Mouse (Mus musculus) ES-Bruce4 (cell line): Measurements from ENCODE around the gene Ltf.

Source experiments
- CTCF ChIP-seq: IDR thresholded peaks from one replicate; pipeline ENCODE4 v1.8.1; 2011; ENCODE audit warnings: low read depth, low read length
- POLR2A ChIP-seq: IDR thresholded peaks from one replicate; pipeline ENCODE4 v1.8.1; 2011; ENCODE audit warnings: low read length; ENCODE audit not compliant: insufficient read depth

GRCm38 (mm10) chr9:111062840-111063239 lies 43.8 kb downstream of the Ltf start:
- TF ChIP-seq CTCF (no peak), POLR2A (no peak)
